Mouse (Mus musculus): Measurements from ENCODE around the gene D10Jhu81e. TPM values are rescaled to one million over a fixed set of nuclear protein-coding genes. Genes with fewer than 3 reads are reported as not detected.

The D10Jhu81e gene
- polyA plus RNA-seq, 1 experiment: 59.7 TPM

DNA sequence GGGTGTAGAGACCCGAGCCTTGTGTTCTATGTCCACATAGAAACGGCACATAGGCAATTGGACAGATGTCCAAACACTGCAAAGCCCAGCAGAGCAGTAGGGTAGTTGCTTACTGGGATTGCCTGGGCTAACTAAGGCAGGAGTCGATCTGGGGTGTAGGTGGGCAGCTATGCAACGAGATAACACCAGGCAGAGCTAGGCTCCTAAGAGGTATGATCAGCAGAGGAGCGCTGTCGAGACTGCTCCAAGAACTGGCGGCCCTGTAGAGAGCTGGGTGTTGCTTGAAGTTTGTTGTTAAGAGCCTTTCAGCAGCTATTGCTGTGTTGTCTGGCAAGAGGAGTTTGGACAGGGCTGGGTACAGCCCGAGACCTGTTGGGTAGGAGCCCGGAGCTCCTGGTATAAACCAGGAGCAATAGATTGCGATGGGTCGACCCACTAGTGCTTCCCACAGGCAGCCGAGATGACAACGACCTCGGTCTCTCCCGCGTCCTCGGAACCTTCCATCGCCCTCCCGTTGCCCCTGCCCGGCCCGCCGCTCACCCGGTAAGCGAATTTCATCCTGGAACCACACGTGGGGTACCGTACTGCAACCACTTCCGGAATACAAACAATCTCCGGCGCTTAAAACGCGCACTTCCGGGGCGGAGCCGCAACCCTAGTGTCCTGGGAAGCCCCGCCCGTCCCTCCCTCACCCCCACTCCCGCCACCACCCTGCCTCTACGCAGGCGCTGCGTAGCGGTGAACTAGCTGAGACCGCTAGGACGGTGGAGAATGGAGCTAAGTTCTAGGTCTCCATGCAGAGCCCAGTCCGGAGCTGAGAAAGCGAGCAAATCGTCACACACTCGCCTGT is 15.2 kb upstream of the D10Jhu81e start, which contains the start of gene Pwp2:
Gene Pwp2 (minus strand): TSS at position 619 of the 850 bp plus-strand sequence.
- peaks cover 38% of the 10 kb centered on the region for H3K4me1 ChIP-seq
- peaks cover 73% of the 10 kb centered on the region for H3K36me3 ChIP-seq (replicated peaks; ENCODE audit: low read length)
- peak within 1 kb of the TSS; percentile 95 for H3K4me3 ChIP-seq (replicated peaks)
- no peak; the same call in 1 of the 2 replicates for TF ChIP-seq FLI1 (IDR thresholded peaks at IDR 0.05; ENCODE audit: low read length)
- TF ChIP-seq GATA1 (IDR thresholded peaks at IDR 0.05; ENCODE audit: borderline replicate concordance, low read length): no peak
- H3K9me3 ChIP-seq: no peaks in the 10 kb centered on the region
- no peaks in the 10 kb centered on the region for H3K27me3 ChIP-seq (replicated peaks)

- Histone ChIP-seq H3K9me3 (no peaks in the 10 kb centered on the region), H3K4me1 (peaks cover 36% of the 10 kb centered on the region), H3K4me3 (replicated peaks) (no peak overlapping the region), H3K36me3 (replicated peaks; ENCODE audit: low read length) (peaks cover 73% of the 10 kb centered on the region), H3K27me3 (replicated peaks) (no peaks in the 10 kb centered on the region)
- TF ChIP-seq GATA1 (IDR thresholded peaks at IDR 0.05; ENCODE audit: borderline replicate concordance, low read length) (no peak), FLI1 (IDR thresholded peaks at IDR 0.05; ENCODE audit: low read length) (no peak)
Observed at GRCm38 (mm10) chr10:78183577-78183976, 14.0 kb upstream of the D10Jhu81e start.

GRCm38 (mm10) chr10:78182321-78182720 is 12.7 kb upstream of the D10Jhu81e start:
- TF ChIP-seq FLI1 (IDR thresholded peaks at IDR 0.05; ENCODE audit: low read length) (no peak), GATA1 (IDR thresholded peaks at IDR 0.05; ENCODE audit: borderline replicate concordance, low read length) (no peak)
- Histone ChIP-seq H3K4me3 (replicated peaks) (no peak overlapping the region), H3K4me1 (peaks cover 30% of the 10 kb centered on the region), H3K9me3 (no peaks in the 10 kb centered on the region), H3K36me3 (replicated peaks; ENCODE audit: low read length) (peaks cover 73% of the 10 kb centered on the region), H3K27me3 (replicated peaks) (no peaks in the 10 kb centered on the region)

- H3K9me3 ChIP-seq: no peaks in the 10 kb centered on the region
Observed at GRCm38 (mm10) chr10:78174474-78174873, 4.9 kb upstream of the D10Jhu81e start.

GRCm38 (mm10) chr10:78171581-78171980 is 2.0 kb upstream of the D10Jhu81e start:
- no peaks in the 10 kb centered on the region for H3K27me3 ChIP-seq (replicated peaks)
- no peak for TF ChIP-seq FLI1 (IDR thresholded peaks at IDR 0.05; ENCODE audit: low read length)
- TF ChIP-seq GATA1 (IDR thresholded peaks at IDR 0.05; ENCODE audit: borderline replicate concordance, low read length): no peak
- H3K4me3 ChIP-seq (replicated peaks): no peak overlapping the region
- peaks cover 37% of the 10 kb centered on the region for H3K4me1 ChIP-seq
- no peaks in the 10 kb centered on the region for H3K9me3 ChIP-seq
- peaks cover 82% of the 10 kb centered on the region for H3K36me3 ChIP-seq (replicated peaks; ENCODE audit: low read length)

More at GRCm38 (mm10) chr10:78174474-78174873, 4.9 kb upstream of the D10Jhu81e start:
- TF ChIP-seq GATA1 (IDR thresholded peaks at IDR 0.05; ENCODE audit: borderline replicate concordance, low read length) (no peak), FLI1 (IDR thresholded peaks at IDR 0.05; ENCODE audit: low read length) (no peak)
- Histone ChIP-seq H3K36me3 (replicated peaks; ENCODE audit: low read length) (peaks cover 91% of the 10 kb centered on the region), H3K4me1 (peaks cover 19% of the 10 kb centered on the region), H3K27me3 (replicated peaks) (no peaks in the 10 kb centered on the region), H3K4me3 (replicated peaks) (no peak overlapping the region)

GRCm38 (mm10) chr10:78171057-78171456 is 1.5 kb upstream of the D10Jhu81e start:
- Histone ChIP-seq H3K4me1 (peaks cover 37% of the 10 kb centered on the region), H3K4me3 (replicated peaks) (no peak overlapping the region), H3K36me3 (replicated peaks; ENCODE audit: low read length) (peaks cover 82% of the 10 kb centered on the region), H3K9me3 (no peaks in the 10 kb centered on the region), H3K27me3 (replicated peaks) (no peaks in the 10 kb centered on the region)
- TF ChIP-seq GATA1 (IDR thresholded peaks at IDR 0.05; ENCODE audit: borderline replicate concordance, low read length): no peak
- no peak for TF ChIP-seq FLI1 (IDR thresholded peaks at IDR 0.05; ENCODE audit: low read length)

GRCm38 (mm10) chr10:78170445-78170844 is 863 bp upstream of the D10Jhu81e start:
- H3K4me3 ChIP-seq (replicated peaks): peak overlapping the region; percentile 98

DNA sequence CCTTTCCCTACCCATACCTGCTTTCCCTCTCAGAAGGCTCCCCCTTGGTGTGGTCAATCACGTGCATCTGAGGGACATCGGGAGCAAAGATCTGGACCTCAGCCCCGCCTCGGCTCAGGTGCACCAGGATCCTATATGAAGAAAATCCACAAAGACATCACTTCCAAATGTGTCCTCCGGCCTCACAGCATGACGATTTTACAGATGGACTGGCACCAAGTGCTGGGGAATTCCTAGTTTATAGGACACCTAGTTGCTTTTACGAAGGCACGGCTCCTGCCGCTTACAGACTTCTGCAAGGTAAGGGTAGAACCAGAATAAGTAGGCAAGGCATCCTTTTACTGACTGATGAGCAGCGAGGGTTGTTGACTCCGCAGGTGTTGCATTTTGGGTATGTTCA is 790 bp downstream of the D10Jhu81e start:
- Histone ChIP-seq H3K36me3 (replicated peaks; ENCODE audit: low read length) (peaks cover 82% of the 10 kb centered on the region), H3K27me3 (replicated peaks) (no peaks in the 10 kb centered on the region)
- TF ChIP-seq GATA1 (IDR thresholded peaks at IDR 0.05; ENCODE audit: borderline replicate concordance, low read length): no peak
- no peak for TF ChIP-seq FLI1 (IDR thresholded peaks at IDR 0.05; ENCODE audit: low read length)

More at GRCm38 (mm10) chr10:78170445-78170844, 863 bp upstream of the D10Jhu81e start:
- Histone ChIP-seq H3K27me3 (replicated peaks) (no peaks in the 10 kb centered on the region), H3K4me1 (peaks cover 37% of the 10 kb centered on the region), H3K9me3 (no peaks in the 10 kb centered on the region), H3K36me3 (replicated peaks; ENCODE audit: low read length) (peaks cover 82% of the 10 kb centered on the region)
- TF ChIP-seq GATA1 (IDR thresholded peaks at IDR 0.05; ENCODE audit: borderline replicate concordance, low read length) (no peak), FLI1 (IDR thresholded peaks at IDR 0.05; ENCODE audit: low read length) (no peak)

GRCm38 (mm10) chr10:78167775-78168174 is 1.8 kb downstream of the D10Jhu81e start:
- Histone ChIP-seq H3K36me3 (replicated peaks; ENCODE audit: low read length) (peaks cover 82% of the 10 kb centered on the region), H3K4me3 (replicated peaks) (no peak overlapping the region), H3K27me3 (replicated peaks) (no peaks in the 10 kb centered on the region), H3K4me1 (peaks cover 48% of the 10 kb centered on the region), H3K9me3 (no peaks in the 10 kb centered on the region)
- no peak for TF ChIP-seq FLI1 (IDR thresholded peaks at IDR 0.05; ENCODE audit: low read length)
- TF ChIP-seq GATA1 (IDR thresholded peaks at IDR 0.05; ENCODE audit: borderline replicate concordance, low read length): no peak

More for the DNA sequence above, 790 bp downstream of the D10Jhu81e start:
- H3K9me3 ChIP-seq: no peaks in the 10 kb centered on the region
- peak overlapping the region; percentile 98 for H3K4me3 ChIP-seq (replicated peaks)
- H3K4me1 ChIP-seq: peaks cover 38% of the 10 kb centered on the region

GRCm38 (mm10) chr10:78167333-78167732 is 2.2 kb downstream of the D10Jhu81e start:
- Histone ChIP-seq H3K36me3 (replicated peaks; ENCODE audit: low read length) (peaks cover 82% of the 10 kb centered on the region), H3K4me1 (peaks cover 52% of the 10 kb centered on the region)

More at GRCm38 (mm10) chr10:78167333-78167732, 2.2 kb downstream of the D10Jhu81e start:
- TF ChIP-seq GATA1 (IDR thresholded peaks at IDR 0.05; ENCODE audit: borderline replicate concordance, low read length): no peak
- TF ChIP-seq FLI1 (IDR thresholded peaks at IDR 0.05; ENCODE audit: low read length): no peak
- Histone ChIP-seq H3K9me3 (no peaks in the 10 kb centered on the region), H3K4me3 (replicated peaks) (no peak overlapping the region), H3K27me3 (replicated peaks) (no peaks in the 10 kb centered on the region)
